Mouse (Mus musculus): ENCODE measurements at regions not wholly inside any gene's neighbourhood (a gene's known extent, or its start where the extent isn't known, plus 50 kb on each side); places are given as distances from the start of the nearest gene placed in this dataset. TPM values are rescaled to one million over a fixed set of nuclear protein-coding genes. Genes with fewer than 3 reads are reported as not detected.

DNA sequence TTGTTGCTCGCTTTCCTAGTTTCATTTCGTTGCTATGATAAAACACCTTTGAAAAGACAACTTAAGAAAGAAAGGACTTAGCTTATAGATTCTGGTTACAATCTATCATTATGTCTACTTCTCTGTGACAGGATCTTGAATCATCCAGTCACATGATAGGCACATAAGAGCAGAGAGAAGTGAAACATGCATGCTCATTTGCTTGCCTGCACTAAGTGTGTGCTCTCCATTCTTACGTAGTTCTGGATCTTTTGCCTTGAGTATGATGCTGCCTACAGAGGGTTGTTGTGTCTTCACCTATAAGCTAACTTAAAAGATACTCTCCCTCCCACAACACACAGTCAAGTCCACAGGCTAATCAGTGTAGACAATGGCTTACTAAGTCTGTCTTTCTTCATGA lies 62.1 kb upstream of the Pou1f1 start:
- Histone ChIP-seq H3K27ac (no peak overlapping the region), H3K36me3 (replicated peaks; ENCODE audit: control insufficient read depth, insufficient read depth, low read depth) (no peaks in the 10 kb centered on the region), H3K27me3 (ENCODE audit: control insufficient read depth, insufficient read depth, low read length) (no peaks in the 10 kb centered on the region), H3K4me2 (ENCODE audit: low read depth) (no peak overlapping the region), H3K9me3 (ENCODE audit: control insufficient read depth, low read length) (no peaks in the 10 kb centered on the region), H3K9ac (replicated peaks) (no peak overlapping the region), H3K4me1 (replicated peaks; ENCODE audit: control insufficient read depth in 2 of 2, insufficient read depth in 2 of 2, low read length in 1 of 2) (no peaks in the 10 kb centered on the region), H3K4me3 (ENCODE audit: insufficient read depth in 1 of 2, low read depth in 2 of 2, low read length in 2 of 2) (no peak overlapping the region)
- TF ChIP-seq EP300 (IDR thresholded peaks at IDR 0.05; ENCODE audit: low read depth) = no peak
- TF ChIP-seq CTCF (IDR thresholded peaks at IDR 0.05; ENCODE audit: low read depth) = no peak
- 70% methylated on average over 3 of the region's 3 CpGs for WGBS (ENCODE audit: insufficient replicate concordance)
- no peak for DNase-seq (ENCODE audit: low read depth in 3 of 3, low spot score in 3 of 3)
- no peak for ATAC-seq (ENCODE audit: insufficient read depth)

GRCm38 (mm10) chr16:65469681-65470080 lies 50.6 kb upstream of the Pou1f1 start:
- no peaks in the 10 kb centered on the region for H3K27me3 ChIP-seq (ENCODE audit: control insufficient read depth, insufficient read depth, low read length)
- ATAC-seq (ENCODE audit: insufficient read depth) = no peak
- H3K4me2 ChIP-seq (ENCODE audit: low read depth) = no peak overlapping the region
- no peaks in the 10 kb centered on the region for H3K9me3 ChIP-seq (ENCODE audit: control insufficient read depth, low read length)
- DNase-seq (ENCODE audit: low read depth in 3 of 3, low spot score in 3 of 3) = no peak
- no peak overlapping the region for H3K27ac ChIP-seq
- no peak for TF ChIP-seq EP300 (IDR thresholded peaks at IDR 0.05; ENCODE audit: low read depth)
- TF ChIP-seq CTCF (IDR thresholded peaks at IDR 0.05; ENCODE audit: low read depth) = no peak
- 27% methylated on average over 4 of the region's 4 CpGs for WGBS (ENCODE audit: insufficient replicate concordance)
- H3K9ac ChIP-seq (replicated peaks) = no peak overlapping the region
- no peaks in the 10 kb centered on the region for H3K36me3 ChIP-seq (replicated peaks; ENCODE audit: control insufficient read depth, insufficient read depth, low read depth)
- H3K4me3 ChIP-seq (ENCODE audit: insufficient read depth in 1 of 2, low read depth in 2 of 2, low read length in 2 of 2) = no peak overlapping the region
- no peaks in the 10 kb centered on the region for H3K4me1 ChIP-seq (replicated peaks; ENCODE audit: control insufficient read depth in 2 of 2, insufficient read depth in 2 of 2, low read length in 1 of 2)

Small RNAs in the stretch of these regions (microRNA-seq; reads per million reads assigned to microRNA genes)
- gene Gm23659 = not detected

Data from liver, embryonic 14.5 days (tissue).